Mouse (Mus musculus): ENCODE data around the gene Hnf1b. TPM values are rescaled to one million over a fixed set of nuclear protein-coding genes. Genes with fewer than 3 reads are reported as not detected.

The Hnf1b gene
- polyA plus RNA-seq, 1 experiment from 2014 or later: not detected

DNA sequence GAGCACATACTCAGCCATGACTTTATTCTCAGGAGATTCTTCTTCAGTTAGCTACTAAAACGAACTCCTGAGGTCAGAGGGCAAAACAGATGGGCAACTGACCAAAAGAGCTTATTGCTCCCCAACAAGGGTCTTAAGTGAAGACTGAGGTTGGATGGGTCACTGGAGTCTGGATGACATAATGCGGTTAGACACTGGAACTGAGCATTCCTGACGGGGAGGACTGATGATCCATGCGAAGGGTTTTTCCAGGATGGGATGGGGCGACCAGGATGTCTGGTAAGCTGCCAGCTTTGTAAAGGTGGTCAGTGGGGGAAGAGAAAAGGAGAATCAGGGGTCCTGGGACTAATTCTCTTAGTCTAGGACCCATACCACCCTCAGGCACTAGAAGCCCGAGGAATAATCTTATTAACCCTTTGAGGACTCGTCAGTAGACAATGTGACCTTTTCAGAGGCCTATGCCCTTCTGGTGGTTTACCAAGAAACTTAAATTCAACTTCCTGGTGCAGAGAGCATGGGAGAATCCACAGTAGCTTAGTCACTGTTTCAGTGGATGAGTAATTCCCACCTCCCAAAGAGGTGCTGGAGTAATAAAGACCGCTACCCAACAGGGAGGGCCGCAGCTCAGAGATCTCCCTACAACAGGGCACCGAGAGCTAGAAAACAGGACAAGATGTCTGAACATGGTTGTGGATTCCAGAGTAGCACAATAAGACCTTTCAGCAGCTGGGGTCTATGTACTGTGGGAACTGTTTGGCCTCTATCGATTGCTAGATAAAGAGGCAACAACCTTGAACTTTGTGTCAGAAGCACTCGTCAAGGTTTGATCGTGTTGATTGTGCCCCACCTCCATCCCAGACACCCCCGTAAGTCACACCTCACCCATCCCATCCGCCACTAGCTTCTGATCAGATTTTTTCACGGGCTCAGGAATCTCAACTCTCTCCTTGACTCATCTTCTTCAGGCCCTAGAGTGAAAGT, 46.9 kb downstream of the Hnf1b start:
- DNase-seq (ENCODE audit: low spot score) (no peak), ATAC-seq (replicated peaks; ENCODE audit: low FRiP score) (no peak)
- 82% methylated on average over 16 of the region's 16 CpGs for WGBS
- Histone ChIP-seq H3K4me2 (ENCODE audit: low read depth, low read length, severe bottlenecking) (no peak overlapping the region), H3K9me3 (ENCODE audit: control insufficient read depth, low read length) (no peaks in the 10 kb centered on the region), H3K36me3 (ENCODE audit: control insufficient read depth, insufficient read depth, low read length) (no peaks in the 10 kb centered on the region), H3K27me3 (ENCODE audit: control insufficient read depth, insufficient read depth, low read length) (no peaks in the 10 kb centered on the region), H3K4me3 (ENCODE audit: low read depth, low read length) (no peak overlapping the region), H3K4me1 (replicated peaks; ENCODE audit: control insufficient read depth, insufficient read depth, low read length) (no peaks in the 10 kb centered on the region), H3K9ac (ENCODE audit: low read length) (no peak overlapping the region), H3K27ac (ENCODE audit: low read depth, low read length) (no peak overlapping the region)

DNA sequence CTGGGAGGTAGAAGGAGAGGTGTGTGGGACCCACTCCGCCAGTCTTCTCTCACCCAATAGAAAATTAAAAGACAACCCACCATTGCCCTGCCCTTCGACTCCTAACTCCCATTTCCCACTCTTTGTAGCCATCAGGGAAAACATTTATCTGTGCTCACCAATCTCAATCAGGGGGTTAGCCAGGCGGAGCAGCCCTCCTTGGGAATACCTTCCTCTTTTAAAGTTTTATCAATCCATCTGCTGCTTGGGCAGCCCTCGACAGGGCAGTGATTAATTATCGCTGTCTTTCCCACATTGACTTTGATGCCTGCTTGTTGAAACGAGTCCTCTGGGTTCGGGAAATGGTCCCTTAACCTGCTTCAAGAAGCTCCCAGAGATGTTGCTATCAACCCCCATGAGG, 47.7 kb downstream of the Hnf1b start:
- no peaks in the 10 kb centered on the region for H3K27me3 ChIP-seq (ENCODE audit: control insufficient read depth, insufficient read depth, low read length)

DNA sequence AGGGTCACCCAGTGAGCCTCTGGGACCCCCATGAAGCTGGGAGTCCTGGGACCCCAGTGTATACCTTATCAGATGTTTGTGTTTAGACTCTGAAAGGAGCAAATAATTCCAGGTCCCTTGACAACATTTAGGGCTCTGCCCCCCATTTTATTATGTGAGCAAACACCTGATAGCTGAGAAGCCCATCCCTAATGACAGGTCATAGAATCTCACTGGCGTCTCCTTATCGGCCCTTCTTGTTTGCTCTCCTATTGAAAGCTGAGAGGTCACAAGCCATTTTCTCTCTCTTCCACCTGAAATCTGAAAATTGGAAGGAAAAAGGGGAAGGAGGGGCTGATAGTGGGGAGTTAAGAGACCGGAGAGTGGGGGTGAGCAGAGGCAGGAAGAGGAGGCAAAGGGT, 52.9 kb downstream of the Hnf1b start:
- H3K4me2 ChIP-seq (ENCODE audit: low read depth, low read length, severe bottlenecking): no peak overlapping the region
- H3K4me3 ChIP-seq (ENCODE audit: low read depth, low read length): no peak overlapping the region
- no peaks in the 10 kb centered on the region for H3K36me3 ChIP-seq (ENCODE audit: control insufficient read depth, insufficient read depth, low read length)
- no peak for DNase-seq (ENCODE audit: low spot score)
- ATAC-seq (replicated peaks; ENCODE audit: low FRiP score): no peak
- H3K27me3 ChIP-seq (ENCODE audit: control insufficient read depth, insufficient read depth, low read length): no peaks in the 10 kb centered on the region
- H3K4me1 ChIP-seq (replicated peaks; ENCODE audit: control insufficient read depth, insufficient read depth, low read length): no peaks in the 10 kb centered on the region
- no peaks in the 10 kb centered on the region for H3K9me3 ChIP-seq (ENCODE audit: control insufficient read depth, low read length)
- 91% methylated on average over 3 of the region's 3 CpGs for WGBS
- H3K27ac ChIP-seq (ENCODE audit: low read depth, low read length): no peak overlapping the region
- no peak overlapping the region for H3K9ac ChIP-seq (ENCODE audit: low read length)

More for the DNA sequence above, 47.7 kb downstream of the Hnf1b start:
- Histone ChIP-seq H3K4me3 (ENCODE audit: low read depth, low read length) (no peak overlapping the region), H3K9me3 (ENCODE audit: control insufficient read depth, low read length) (no peaks in the 10 kb centered on the region), H3K27ac (ENCODE audit: low read depth, low read length) (no peak overlapping the region), H3K9ac (ENCODE audit: low read length) (no peak overlapping the region), H3K4me1 (replicated peaks; ENCODE audit: control insufficient read depth, insufficient read depth, low read length) (no peaks in the 10 kb centered on the region), H3K36me3 (ENCODE audit: control insufficient read depth, insufficient read depth, low read length) (no peaks in the 10 kb centered on the region), H3K4me2 (ENCODE audit: low read depth, low read length, severe bottlenecking) (no peak overlapping the region)
- ATAC-seq (replicated peaks; ENCODE audit: low FRiP score) (no peak), DNase-seq (ENCODE audit: low spot score) (no peak)
- WGBS: 89% methylated on average over 7 of the region's 7 CpGs

DNA sequence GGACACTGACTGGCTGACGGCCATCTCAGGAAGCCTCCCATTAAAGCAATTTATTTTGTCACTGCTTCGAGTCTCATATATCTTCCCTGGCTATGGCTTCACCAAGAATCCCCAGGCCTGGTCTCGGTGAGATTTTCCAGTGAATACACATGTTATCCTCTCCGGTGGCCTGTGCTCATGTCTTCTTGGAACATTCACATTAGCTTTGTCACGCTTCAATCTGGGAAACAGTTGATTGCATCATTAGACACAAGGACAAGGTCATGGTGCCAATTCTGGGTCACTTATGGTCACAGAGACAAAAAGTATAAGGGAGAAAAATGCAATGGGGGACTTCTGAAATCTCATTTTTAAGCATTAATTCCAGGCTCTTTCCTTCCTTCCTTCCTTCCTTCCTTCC, 55.9 kb downstream of the Hnf1b start:
- Histone ChIP-seq H3K27me3 (ENCODE audit: control insufficient read depth, insufficient read depth, low read length) (no peaks in the 10 kb centered on the region), H3K36me3 (ENCODE audit: control insufficient read depth, insufficient read depth, low read length) (no peaks in the 10 kb centered on the region), H3K4me2 (ENCODE audit: low read depth, low read length, severe bottlenecking) (no peak overlapping the region), H3K9ac (ENCODE audit: low read length) (no peak overlapping the region), H3K4me3 (ENCODE audit: low read depth, low read length) (no peak overlapping the region), H3K4me1 (replicated peaks; ENCODE audit: control insufficient read depth, insufficient read depth, low read length) (no peaks in the 10 kb centered on the region), H3K27ac (ENCODE audit: low read depth, low read length) (no peak overlapping the region), H3K9me3 (ENCODE audit: control insufficient read depth, low read length) (no peaks in the 10 kb centered on the region)
- 77% methylated on average over 5 of the region's 5 CpGs for WGBS
- ATAC-seq (replicated peaks; ENCODE audit: low FRiP score) (no peak), DNase-seq (ENCODE audit: low spot score) (no peak)

DNA sequence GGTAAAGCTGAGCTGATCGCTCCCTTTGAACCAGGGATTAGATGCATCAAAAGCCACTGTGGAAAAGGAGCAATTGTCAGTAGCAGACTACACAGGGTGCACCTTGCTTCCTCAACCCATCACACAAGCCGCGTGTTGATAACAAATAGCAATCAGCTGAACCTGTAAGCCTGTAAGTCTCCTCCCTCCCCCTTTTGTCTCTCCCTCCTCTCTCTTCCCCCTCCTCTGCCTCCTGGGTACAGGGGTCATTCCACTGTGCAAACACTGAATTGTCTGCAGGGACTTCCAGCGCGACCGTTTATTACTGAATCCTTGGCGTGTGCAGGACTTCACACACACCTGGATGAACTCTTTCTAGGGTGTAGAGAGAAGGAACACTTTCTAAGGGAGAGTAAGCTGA, 58.5 kb downstream of the Hnf1b start:
- Histone ChIP-seq H3K27ac (ENCODE audit: low read depth, low read length) (no peak overlapping the region), H3K4me2 (ENCODE audit: low read depth, low read length, severe bottlenecking) (no peak overlapping the region), H3K27me3 (ENCODE audit: control insufficient read depth, insufficient read depth, low read length) (no peaks in the 10 kb centered on the region), H3K4me1 (replicated peaks; ENCODE audit: control insufficient read depth, insufficient read depth, low read length) (no peaks in the 10 kb centered on the region), H3K4me3 (ENCODE audit: low read depth, low read length) (no peak overlapping the region), H3K9ac (ENCODE audit: low read length) (no peak overlapping the region), H3K36me3 (ENCODE audit: control insufficient read depth, insufficient read depth, low read length) (no peaks in the 10 kb centered on the region), H3K9me3 (ENCODE audit: control insufficient read depth, low read length) (no peaks in the 10 kb centered on the region)
- DNase-seq (ENCODE audit: low spot score) (no peak), ATAC-seq (replicated peaks; ENCODE audit: low FRiP score) (no peak)
- WGBS: 18% methylated on average over 7 of the region's 7 CpGs

DNA sequence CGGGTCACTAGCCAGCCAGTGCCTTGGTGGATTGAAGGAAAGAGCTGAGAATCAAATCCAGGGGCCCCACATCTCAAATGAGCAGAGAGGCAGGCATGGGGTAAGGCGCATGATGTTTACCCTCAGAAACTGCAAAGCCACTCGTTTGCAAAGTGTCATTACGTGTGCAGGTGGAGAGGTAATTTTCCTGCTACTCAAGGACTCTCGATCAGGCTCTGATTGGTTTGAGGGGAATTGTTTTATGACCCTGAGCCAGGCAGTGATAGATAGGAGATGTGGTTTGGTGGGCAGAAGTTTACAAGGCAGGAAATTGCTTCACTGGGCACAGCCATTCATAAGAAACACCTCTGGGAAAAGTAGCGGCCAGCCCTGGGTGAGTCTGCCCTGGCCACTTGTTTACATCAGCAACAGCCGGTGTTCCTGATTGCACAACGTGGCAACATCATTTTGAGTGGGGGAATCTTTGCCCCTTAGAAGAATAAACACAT, 64.0 kb downstream of the Hnf1b start:
- Histone ChIP-seq H3K9ac (ENCODE audit: low read length) (no peak overlapping the region), H3K4me2 (ENCODE audit: low read depth, low read length, severe bottlenecking) (no peak overlapping the region), H3K27me3 (ENCODE audit: control insufficient read depth, insufficient read depth, low read length) (no peaks in the 10 kb centered on the region), H3K4me3 (ENCODE audit: low read depth, low read length) (no peak overlapping the region), H3K36me3 (ENCODE audit: control insufficient read depth, insufficient read depth, low read length) (no peaks in the 10 kb centered on the region), H3K4me1 (replicated peaks; ENCODE audit: control insufficient read depth, insufficient read depth, low read length) (no peaks in the 10 kb centered on the region), H3K27ac (ENCODE audit: low read depth, low read length) (no peak overlapping the region), H3K9me3 (ENCODE audit: control insufficient read depth, low read length) (no peaks in the 10 kb centered on the region)
- 84% methylated on average over 8 of the region's 8 CpGs for WGBS
- ATAC-seq (replicated peaks; ENCODE audit: low FRiP score) (no peak), DNase-seq (ENCODE audit: low spot score) (no peak)

DNA sequence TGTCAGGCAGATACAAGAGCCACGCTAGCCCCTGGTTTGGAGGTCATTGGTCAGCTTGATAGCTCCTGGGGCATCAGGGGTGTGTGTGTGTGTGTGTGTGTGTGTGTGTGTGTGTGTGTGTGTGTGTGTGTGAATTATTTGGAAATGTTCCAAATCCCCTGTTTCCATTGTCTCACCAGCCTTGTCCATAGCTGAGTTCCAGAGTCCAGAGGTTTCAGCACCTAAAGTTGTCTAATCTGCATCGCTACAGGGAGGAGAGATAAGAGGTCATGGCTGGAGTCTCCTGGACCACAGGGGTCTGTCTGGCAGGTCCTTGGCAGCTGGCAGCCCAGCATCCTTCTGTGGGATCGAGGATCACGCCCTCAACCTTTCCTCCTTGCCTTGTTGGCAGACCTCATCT, 64.6 kb downstream of the Hnf1b start:
- Histone ChIP-seq H3K27me3 (ENCODE audit: control insufficient read depth, insufficient read depth, low read length) (no peaks in the 10 kb centered on the region), H3K36me3 (ENCODE audit: control insufficient read depth, insufficient read depth, low read length) (no peaks in the 10 kb centered on the region), H3K4me1 (replicated peaks; ENCODE audit: control insufficient read depth, insufficient read depth, low read length) (no peaks in the 10 kb centered on the region), H3K9me3 (ENCODE audit: control insufficient read depth, low read length) (no peaks in the 10 kb centered on the region), H3K27ac (ENCODE audit: low read depth, low read length) (no peak overlapping the region), H3K4me3 (ENCODE audit: low read depth, low read length) (no peak overlapping the region), H3K4me2 (ENCODE audit: low read depth, low read length, severe bottlenecking) (no peak overlapping the region), H3K9ac (ENCODE audit: low read length) (no peak overlapping the region)
- DNase-seq (ENCODE audit: low spot score) (no peak), ATAC-seq (replicated peaks; ENCODE audit: low FRiP score) (no peak)
- WGBS: 86% methylated on average over 4 of the region's 4 CpGs

DNA sequence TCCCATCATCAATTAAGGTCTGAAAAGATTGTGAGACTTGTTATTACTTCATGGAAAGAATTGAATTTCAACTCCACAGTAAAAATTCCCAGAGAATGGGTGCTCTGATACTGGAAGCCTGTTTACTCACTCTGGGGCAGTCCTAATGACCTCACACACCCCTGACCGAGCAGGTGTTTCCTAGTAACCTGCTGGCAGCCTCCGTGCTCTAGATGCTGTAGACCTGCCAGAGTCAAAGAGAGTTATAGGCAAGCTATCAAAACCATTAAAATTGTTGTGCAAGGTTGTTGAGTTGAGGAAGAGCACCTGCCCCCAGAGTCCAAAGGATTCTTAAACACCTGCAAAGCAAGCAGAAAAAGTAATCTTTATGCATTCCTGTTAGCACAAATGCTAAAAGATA, 72.7 kb downstream of the Hnf1b start:
- Histone ChIP-seq H3K27ac (ENCODE audit: low read depth, low read length) (no peak overlapping the region), H3K4me3 (ENCODE audit: low read depth, low read length) (no peak overlapping the region), H3K4me1 (replicated peaks; ENCODE audit: control insufficient read depth, insufficient read depth, low read length) (no peaks in the 10 kb centered on the region), H3K36me3 (ENCODE audit: control insufficient read depth, insufficient read depth, low read length) (no peaks in the 10 kb centered on the region), H3K27me3 (ENCODE audit: control insufficient read depth, insufficient read depth, low read length) (no peaks in the 10 kb centered on the region), H3K9me3 (ENCODE audit: control insufficient read depth, low read length) (no peaks in the 10 kb centered on the region), H3K4me2 (ENCODE audit: low read depth, low read length, severe bottlenecking) (no peak overlapping the region), H3K9ac (ENCODE audit: low read length) (no peak overlapping the region)
- ATAC-seq (replicated peaks; ENCODE audit: low FRiP score) (no peak), DNase-seq (ENCODE audit: low spot score) (no peak)
- WGBS: 75% methylated on average over 2 of the region's 2 CpGs

DNA sequence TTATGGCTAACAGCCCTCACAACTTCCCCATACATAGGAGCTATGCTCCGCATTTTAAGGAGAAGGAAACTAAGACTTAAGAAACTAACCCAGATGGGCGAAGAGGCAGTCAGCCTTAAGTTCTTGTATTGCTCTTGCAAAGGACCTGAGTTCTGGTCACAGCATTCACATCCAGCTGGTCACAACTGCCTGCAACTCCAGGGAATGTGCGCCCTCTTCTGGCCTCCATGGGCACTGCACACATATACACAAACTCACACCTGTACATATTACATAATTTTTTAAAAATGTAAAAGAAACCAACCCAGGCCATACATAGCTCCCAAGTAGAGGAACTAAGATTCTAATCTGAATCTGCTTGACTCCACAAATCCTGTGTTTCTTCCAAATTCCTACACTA, 77.2 kb downstream of the Hnf1b start:
- ATAC-seq (replicated peaks; ENCODE audit: low FRiP score): no peak
- no peak overlapping the region for H3K27ac ChIP-seq (ENCODE audit: low read depth, low read length)
- no peak overlapping the region for H3K4me2 ChIP-seq (ENCODE audit: low read depth, low read length, severe bottlenecking)
- peak; percentile 56 for DNase-seq (ENCODE audit: low spot score)
- no peaks in the 10 kb centered on the region for H3K27me3 ChIP-seq (ENCODE audit: control insufficient read depth, insufficient read depth, low read length)
- H3K9me3 ChIP-seq (ENCODE audit: control insufficient read depth, low read length): no peaks in the 10 kb centered on the region
- H3K4me1 ChIP-seq (replicated peaks; ENCODE audit: control insufficient read depth, insufficient read depth, low read length): no peaks in the 10 kb centered on the region
- no peaks in the 10 kb centered on the region for H3K36me3 ChIP-seq (ENCODE audit: control insufficient read depth, insufficient read depth, low read length)
- WGBS: 58% methylated on average over 3 of the region's 3 CpGs
- no peak overlapping the region for H3K4me3 ChIP-seq (ENCODE audit: low read depth, low read length)
- H3K9ac ChIP-seq (ENCODE audit: low read length): no peak overlapping the region

Measured in forebrain, embryonic 11.5 days (tissue).